Mouse (Mus musculus) testis, postnatal 10 days (tissue): ENCODE results near the gene Dlat.
"Not testable (repeated sequence)": the region's sequence is repeated elsewhere in the genome, so short reads cannot be mapped to it uniquely, and the experiment has no call there.

ENCODE experiments used
- DNase-seq: peaks from one replicate; pipeline ENCODE4 v3.0.0; 2021; ENCODE audit warnings: low spot score

The Dlat gene

GRCm38 (mm10) chr9:50660431-50660830 lies 851 bp upstream of the Dlat start:
- peak; percentile 54 for DNase-seq

GRCm38 (mm10) chr9:50658941-50659388 lies 615 bp downstream of the Dlat start:
- DNase-seq, result no peak

- DNase-seq, result no peak
Measured at GRCm38 (mm10) chr9:50658391-50658790, 1.2 kb downstream of the Dlat start.

GRCm38 (mm10) chr9:50650503-50650902 lies 9.1 kb downstream of the Dlat start:
- no peak for DNase-seq

GRCm38 (mm10) chr9:50646826-50647370 lies 12.7 kb downstream of the Dlat start:
- no peak for DNase-seq

GRCm38 (mm10) chr9:50634270-50634669 lies 25.3 kb downstream of the Dlat start:
- DNase-seq, result no peak

- DNase-seq, result no peak
Measured at GRCm38 (mm10) chr9:50633059-50633458, 26.5 kb downstream of the Dlat start.

- no peak for DNase-seq
Measured at GRCm38 (mm10) chr9:50632016-50632688, 27.4 kb downstream of the Dlat start.

GRCm38 (mm10) chr9:50630903-50631302 lies 28.7 kb downstream of the Dlat start:
- DNase-seq, result not testable (repeated sequence)

GRCm38 (mm10) chr9:50617794-50618330 lies 41.7 kb downstream of the Dlat start:
- no peak for DNase-seq

GRCm38 (mm10) chr9:50616766-50617603 lies 42.6 kb downstream of the Dlat start, which contains the start of the genes Pih1d2 and Nkapd1:
Pih1d2 (plus strand) TSS chr9:50617321.
Nkapd1 (minus strand) TSS chr9:50617464.
- peak; percentile 88 for DNase-seq

- no peak for DNase-seq
Measured at GRCm38 (mm10) chr9:50616161-50616560, 43.4 kb downstream of the Dlat start.

GRCm38 (mm10) chr9:50612115-50612514 lies 47.5 kb downstream of the Dlat start:
- DNase-seq, result no peak

GRCm38 (mm10) chr9:50604338-50604737 lies 55.2 kb downstream of the Dlat start:
- no peak for DNase-seq

GRCm38 (mm10) chr9:50603998-50604324 lies 55.6 kb downstream of the Dlat start:
- no peak for DNase-seq

GRCm38 (mm10) chr9:50603189-50603997 lies 56.2 kb downstream of the Dlat start, which contains the start of the genes Sdhd and Timm8b:
Sdhd (minus strand) TSS chr9:50603812.
Timm8b (plus strand) TSS chr9:50603910.
- DNase-seq, result peak; percentile 91

GRCm38 (mm10) chr9:50602055-50602845 lies 57.3 kb downstream of the Dlat start:
- DNase-seq, result no peak

- DNase-seq, result no peak
Measured at GRCm38 (mm10) chr9:50601536-50601935, 58.0 kb downstream of the Dlat start.

GRCm38 (mm10) chr9:50596973-50597372 lies 62.6 kb downstream of the Dlat start:
- no peak for DNase-seq

GRCm38 (mm10) chr9:50594794-50595417 lies 64.7 kb downstream of the Dlat start:
- no peak for DNase-seq
